13 mouse cellular contexts compared by ENCODE assay signal in the genomic region with DNA sequence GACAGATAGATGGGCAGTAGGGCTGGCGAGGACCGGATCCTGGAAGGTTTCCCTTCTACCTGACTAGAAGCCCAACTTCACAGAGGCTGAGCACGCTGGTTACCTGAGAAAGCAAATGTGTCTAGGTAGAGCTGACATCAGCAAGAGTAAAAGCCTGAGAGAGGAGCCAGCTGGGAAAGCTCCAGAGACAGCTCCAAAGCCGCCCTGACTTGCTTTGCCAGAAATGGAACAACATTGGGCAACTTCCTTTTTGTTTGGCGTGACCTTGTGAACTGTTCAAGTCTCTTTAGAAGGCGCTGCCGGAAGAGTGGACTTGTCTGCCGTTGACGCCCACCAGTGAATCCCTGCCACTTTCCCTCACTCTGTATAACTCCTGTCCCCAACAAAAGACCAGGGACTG. TPM values are rescaled to one million over a fixed set of nuclear protein-coding genes. Genes with fewer than 3 reads are reported as not detected.
A peak's percentile ranks its signal among the peaks of the same experiment; 100 is the strongest.
DNase-seq lines count a peak whose midpoint lies in the region; ATAC-seq lines count a peak whose summit lies in the region.
"Had no signal": no experiment of that assay in that cellular context is flagged by ENCODE, and none has a peak within 500 bp of the region (broad histone marks: within the 10 kb centered on the region; RNA-seq: fewer than 3 reads in every experiment).

No protein-coding gene starts in this region.

- H3K4me1 ChIP-seq in lung, embryonic 15.5 days: peaks cover 17% of the 10 kb centered on the region; the same call in 1 of the 2 replicates
- H3K4me1 ChIP-seq in stomach, embryonic 16.5 days (ENCODE audit: control insufficient read depth, insufficient read depth, low read length): no peaks in the 10 kb centered on the region
- H3K4me1 ChIP-seq: liver, embryonic 13.5 days had no signal

- H3K27ac ChIP-seq in lung, embryonic 15.5 days: no peak overlapping the region
- peak overlapping the region; percentile 58 for H3K27ac ChIP-seq in stomach, embryonic 16.5 days (ENCODE audit: low read length)
- H3K27ac ChIP-seq: heart, adult 2 months; layer of hippocampus, adult 2 months; liver, embryonic 13.5 days had no signal

- 41% methylated on average over 9 of the region's 9 CpGs for WGBS in lung, embryonic 15.5 days
- 60% methylated on average over 9 of the region's 9 CpGs for WGBS in stomach, embryonic 16.5 days

- no peak overlapping the region for H3K4me2 ChIP-seq in lung, embryonic 15.5 days
- no peak overlapping the region for H3K4me2 ChIP-seq in stomach, embryonic 16.5 days (ENCODE audit: low read depth, low read length)
- H3K4me2 ChIP-seq: liver, embryonic 13.5 days had no signal

- peak; percentile 41 for DNase-seq in adrenal gland, postnatal 10 days
- no peak for DNase-seq in adrenal gland, postnatal 4 days (ENCODE audit: low spot score in 2 of 2)
- peak; percentile 19 for DNase-seq in ovary, adult 18-20 months (ENCODE audit: low spot score)
- no peak for DNase-seq in ovary, postnatal 14 days (ENCODE audit: low spot score)
- no peak for DNase-seq in layer of hippocampus, postnatal 36 days
- no peak for DNase-seq in neural tube, embryonic 10.5 days (ENCODE audit: extremely low spot score, low spot score)
- DNase-seq: heart, postnatal 36 days; liver, embryonic 13.5 days; midbrain, embryonic 14.5 days had no signal

- H3K36me3 ChIP-seq in lung, embryonic 15.5 days: no peaks in the 10 kb centered on the region
- no peaks in the 10 kb centered on the region for H3K36me3 ChIP-seq in stomach, embryonic 16.5 days (ENCODE audit: control insufficient read depth, insufficient read depth, low read length)
- H3K36me3 ChIP-seq: liver, embryonic 13.5 days had no signal

- no peak overlapping the region for H3K9ac ChIP-seq in lung, embryonic 15.5 days
- H3K9ac ChIP-seq in stomach, embryonic 16.5 days (ENCODE audit: low read length): no peak overlapping the region
- H3K9ac ChIP-seq: liver, embryonic 13.5 days had no signal

- no peaks in the 10 kb centered on the region for H3K9me3 ChIP-seq in lung, embryonic 15.5 days
- no peaks in the 10 kb centered on the region for H3K9me3 ChIP-seq in stomach, embryonic 16.5 days (replicated peaks; ENCODE audit: control insufficient read depth, low read length)
- H3K9me3 ChIP-seq: liver, embryonic 13.5 days had no signal

- H3K4me3 ChIP-seq in lung, embryonic 15.5 days: no peak overlapping the region
- H3K4me3 ChIP-seq in stomach, embryonic 16.5 days (replicated peaks; ENCODE audit: low read length): no peak overlapping the region
- H3K4me3 ChIP-seq: heart, adult 2 months; layer of hippocampus, adult 2 months; liver, embryonic 13.5 days had no signal

- ATAC-seq in lung, embryonic 15.5 days (ENCODE audit: borderline replicate concordance, extremely low read depth, low FRiP score, low TSS enrichment): peak; percentile 77
- no peak for ATAC-seq in stomach, embryonic 16.5 days (ENCODE audit: insufficient read depth, low FRiP score)

- H3K27me3 ChIP-seq in lung, embryonic 15.5 days: no peaks in the 10 kb centered on the region; the same call in 1 of the 2 replicates
- H3K27me3 ChIP-seq in stomach, embryonic 16.5 days (ENCODE audit: control insufficient read depth, insufficient read depth, low read length): no peaks in the 10 kb centered on the region
- H3K27me3 ChIP-seq: liver, embryonic 13.5 days had no signal

RNA-seq across cellular contexts. Expression of a gene that starts 39.4 kb away (rescaled TPM):
- under 1 TPM; 0.15 to 0.69 TPM for total RNA-seq in adrenal gland, postnatal 10 days (2021)
- 1 to 10 TPM in 1 of 2 experiments, under 1 TPM in 1; 0.51 to 1.5 TPM for total RNA-seq in adrenal gland, postnatal 4 days (2021)
- polyA plus RNA-seq in lung, embryonic 15.5 days (2015; fragmentation: Nextera tagmentation; extraction: Ambion mirVana): 2.4 and 2.5 TPM in 2 replicates
- polyA plus RNA-seq in stomach, embryonic 16.5 days (2015; fragmentation: Nextera tagmentation; extraction: Ambion mirVana): 1.3 and 1.4 TPM in 2 replicates
- total RNA-seq in layer of hippocampus, postnatal 36 days (2021): under 1 TPM; 0.46 to 0.57 TPM

Comparison
In these comparisons a context has a peak if more than half of its experiments do, and no peak if none do; other contexts are left out.
1. DNase-seq: peak in adrenal gland, postnatal 10 days (single experiment) and ovary, adult 18-20 months (single experiment); none in adrenal gland, postnatal 4 days (0 of 2), ovary, postnatal 14 days (single experiment), layer of hippocampus, postnatal 36 days (0 of 2) and neural tube, embryonic 10.5 days (single experiment).